Mouse (Mus musculus): ENCODE data around the gene Nt5dc2. TPM values are rescaled to one million over a fixed set of nuclear protein-coding genes. Genes with fewer than 3 reads are reported as not detected.

Nt5dc2 gene
- total RNA-seq, 1 experiment: 155 TPM

GRCm38 (mm10) chr14:31166827-31167226 lies 36.0 kb downstream of the Nt5dc2 start:
- DNase-seq (ENCODE audit: low read depth, low spot score): no peak
- Histone ChIP-seq H3K36me3 (ENCODE audit: control insufficient read depth, insufficient read depth, low read length, poor library complexity, severe bottlenecking) (peaks cover 11% of the 10 kb centered on the region), H3K4me1 (ENCODE audit: control insufficient read depth in 2 of 2, insufficient read depth in 2 of 2, low read length in 2 of 2, poor library complexity in 1 of 2) (peaks cover 0 to 10% of the 10 kb centered on the region in 2 experiments; a peak in 1 of 4 replicates), H3K9me3 (ENCODE audit: control insufficient read depth, insufficient read depth, low read depth, low read length) (no peaks in the 10 kb centered on the region), H3K27ac (ENCODE audit: insufficient read depth, low read depth, low read length, poor library complexity, severe bottlenecking) (no peak overlapping the region), H3K4me3 (ENCODE audit: insufficient read depth in 1 of 2, low read depth in 1 of 2, low read length in 2 of 2, poor library complexity in 1 of 2, severe bottlenecking in 1 of 2) (no peak overlapping the region), H3K9ac (ENCODE audit: insufficient read depth, low read depth, low read length, poor library complexity, severe bottlenecking) (no peak overlapping the region)
- in situ Hi-C loops (cut with MboI; ENCODE audit: low sequenced_read_pairs in 2 of 2, unreplicated experiment in 2 of 2): no loop called here
- TF ChIP-seq ZNF384 (IDR thresholded peaks at IDR 0.05; ENCODE audit: low read depth, low read length) (no peak), ZC3H11A (IDR thresholded peaks at IDR 0.05; ENCODE audit: borderline replicate concordance, low read depth, low read length) (no peak), CHD2 (IDR thresholded peaks at IDR 0.05; ENCODE audit: low read depth, low read length) (no peak), MAFK (IDR thresholded peaks at IDR 0.05; ENCODE audit: insufficient read depth, low read depth, low read length) (no peak), HCFC1 (IDR thresholded peaks at IDR 0.05; ENCODE audit: borderline replicate concordance, insufficient read depth, low read length) (no peak)

GRCm38 (mm10) chr14:31168425-31168824 lies 37.6 kb downstream of the Nt5dc2 start, which contains the start of gene Stab1:
Stab1 (minus strand) TSS chr14:31168641.
- Histone ChIP-seq H3K27ac (ENCODE audit: insufficient read depth, low read depth, low read length, poor library complexity, severe bottlenecking) (no peak within 1 kb of the TSS), H3K9me3 (ENCODE audit: control insufficient read depth, insufficient read depth, low read depth, low read length) (no peaks in the 10 kb centered on the region), H3K36me3 (ENCODE audit: control insufficient read depth, insufficient read depth, low read length, poor library complexity, severe bottlenecking) (peaks cover 27% of the 10 kb centered on the region), H3K4me1 (ENCODE audit: control insufficient read depth in 2 of 2, insufficient read depth in 2 of 2, low read length in 2 of 2, poor library complexity in 1 of 2) (peaks cover 0 to 7% of the 10 kb centered on the region in 2 experiments; a peak in 1 of 4 replicates), H3K4me3 (ENCODE audit: insufficient read depth in 1 of 2, low read depth in 1 of 2, low read length in 2 of 2, poor library complexity in 1 of 2, severe bottlenecking in 1 of 2) (no peak within 1 kb of the TSS), H3K9ac (ENCODE audit: insufficient read depth, low read depth, low read length, poor library complexity, severe bottlenecking) (no peak within 1 kb of the TSS)
- no peak for DNase-seq (ENCODE audit: low read depth, low spot score)
- in situ Hi-C loops (cut with MboI; ENCODE audit: low sequenced_read_pairs in 2 of 2, unreplicated experiment in 2 of 2): no loop called here
- TF ChIP-seq MAFK (IDR thresholded peaks at IDR 0.05; ENCODE audit: insufficient read depth, low read depth, low read length) (no peak), ZNF384 (IDR thresholded peaks at IDR 0.05; ENCODE audit: low read depth, low read length) (no peak), HCFC1 (IDR thresholded peaks at IDR 0.05; ENCODE audit: borderline replicate concordance, insufficient read depth, low read length) (no peak), CHD2 (IDR thresholded peaks at IDR 0.05; ENCODE audit: low read depth, low read length) (no peak), ZC3H11A (IDR thresholded peaks at IDR 0.05; ENCODE audit: borderline replicate concordance, low read depth, low read length) (no peak)

GRCm38 (mm10) chr14:31169508-31169907 lies 38.7 kb downstream of the Nt5dc2 start:
- peaks cover 38% of the 10 kb centered on the region for H3K36me3 ChIP-seq (ENCODE audit: control insufficient read depth, insufficient read depth, low read length, poor library complexity, severe bottlenecking)
- in situ Hi-C loops (cut with MboI; ENCODE audit: low sequenced_read_pairs in 2 of 2, unreplicated experiment in 2 of 2): no loop called here
- DNase-seq (ENCODE audit: low read depth, low spot score): no peak
- no peak overlapping the region for H3K9ac ChIP-seq (ENCODE audit: insufficient read depth, low read depth, low read length, poor library complexity, severe bottlenecking)
- H3K27ac ChIP-seq (ENCODE audit: insufficient read depth, low read depth, low read length, poor library complexity, severe bottlenecking): no peak overlapping the region
- TF ChIP-seq ZC3H11A (IDR thresholded peaks at IDR 0.05; ENCODE audit: borderline replicate concordance, low read depth, low read length) (no peak), CHD2 (IDR thresholded peaks at IDR 0.05; ENCODE audit: low read depth, low read length) (no peak), MAFK (IDR thresholded peaks at IDR 0.05; ENCODE audit: insufficient read depth, low read depth, low read length) (no peak)
- peaks cover 0 to 5% of the 10 kb centered on the region in 2 experiments; a peak in 1 of 4 replicates for H3K4me1 ChIP-seq (ENCODE audit: control insufficient read depth in 2 of 2, insufficient read depth in 2 of 2, low read length in 2 of 2, poor library complexity in 1 of 2)
- H3K4me3 ChIP-seq (ENCODE audit: insufficient read depth in 1 of 2, low read depth in 1 of 2, low read length in 2 of 2, poor library complexity in 1 of 2, severe bottlenecking in 1 of 2): no peak overlapping the region
- H3K9me3 ChIP-seq (ENCODE audit: control insufficient read depth, insufficient read depth, low read depth, low read length): no peaks in the 10 kb centered on the region

- in situ Hi-C loops (cut with MboI; ENCODE audit: low sequenced_read_pairs in 2 of 2, unreplicated experiment in 2 of 2): no loop called here
- TF ChIP-seq CHD2 (IDR thresholded peaks at IDR 0.05; ENCODE audit: low read depth, low read length) (no peak), MAFK (IDR thresholded peaks at IDR 0.05; ENCODE audit: insufficient read depth, low read depth, low read length) (no peak), HCFC1 (IDR thresholded peaks at IDR 0.05; ENCODE audit: borderline replicate concordance, insufficient read depth, low read length) (no peak), ZNF384 (IDR thresholded peaks at IDR 0.05; ENCODE audit: low read depth, low read length) (no peak), ZC3H11A (IDR thresholded peaks at IDR 0.05; ENCODE audit: borderline replicate concordance, low read depth, low read length) (no peak)
- Histone ChIP-seq H3K4me1 (ENCODE audit: control insufficient read depth in 2 of 2, insufficient read depth in 2 of 2, low read length in 2 of 2, poor library complexity in 1 of 2) (peaks cover 0 to 5% of the 10 kb centered on the region in 2 experiments; a peak in 1 of 4 replicates), H3K4me3 (ENCODE audit: insufficient read depth in 1 of 2, low read depth in 1 of 2, low read length in 2 of 2, poor library complexity in 1 of 2, severe bottlenecking in 1 of 2) (no peak overlapping the region), H3K9ac (ENCODE audit: insufficient read depth, low read depth, low read length, poor library complexity, severe bottlenecking) (no peak overlapping the region), H3K27ac (ENCODE audit: insufficient read depth, low read depth, low read length, poor library complexity, severe bottlenecking) (no peak overlapping the region), H3K9me3 (ENCODE audit: control insufficient read depth, insufficient read depth, low read depth, low read length) (no peaks in the 10 kb centered on the region), H3K36me3 (ENCODE audit: control insufficient read depth, insufficient read depth, low read length, poor library complexity, severe bottlenecking) (peaks cover 48% of the 10 kb centered on the region)
- DNase-seq (ENCODE audit: low read depth, low spot score): no peak
These were observed 40.1 kb downstream of the Nt5dc2 start for GRCm38 (mm10) chr14:31170963-31171362.

- H3K27ac ChIP-seq (ENCODE audit: insufficient read depth, low read depth, low read length, poor library complexity, severe bottlenecking): no peak overlapping the region
- no peak overlapping the region for H3K4me3 ChIP-seq (ENCODE audit: insufficient read depth in 1 of 2, low read depth in 1 of 2, low read length in 2 of 2, poor library complexity in 1 of 2, severe bottlenecking in 1 of 2)
- in situ Hi-C loops (cut with MboI; ENCODE audit: low sequenced_read_pairs in 2 of 2, unreplicated experiment in 2 of 2): no loop called here
- no peak overlapping the region for H3K9ac ChIP-seq (ENCODE audit: insufficient read depth, low read depth, low read length, poor library complexity, severe bottlenecking)
- no peaks in the 10 kb centered on the region for H3K9me3 ChIP-seq (ENCODE audit: control insufficient read depth, insufficient read depth, low read depth, low read length)
- peaks cover 53% of the 10 kb centered on the region for H3K36me3 ChIP-seq (ENCODE audit: control insufficient read depth, insufficient read depth, low read length, poor library complexity, severe bottlenecking)
- TF ChIP-seq MAFK (IDR thresholded peaks at IDR 0.05; ENCODE audit: insufficient read depth, low read depth, low read length) (no peak), ZC3H11A (IDR thresholded peaks at IDR 0.05; ENCODE audit: borderline replicate concordance, low read depth, low read length) (no peak), CHD2 (IDR thresholded peaks at IDR 0.05; ENCODE audit: low read depth, low read length) (no peak), HCFC1 (IDR thresholded peaks at IDR 0.05; ENCODE audit: borderline replicate concordance, insufficient read depth, low read length) (no peak), ZNF384 (IDR thresholded peaks at IDR 0.05; ENCODE audit: low read depth, low read length) (no peak)
- peaks cover 0 to 5% of the 10 kb centered on the region in 2 experiments; a peak in 1 of 4 replicates for H3K4me1 ChIP-seq (ENCODE audit: control insufficient read depth in 2 of 2, insufficient read depth in 2 of 2, low read length in 2 of 2, poor library complexity in 1 of 2)
- no peak for DNase-seq (ENCODE audit: low read depth, low spot score)
These were observed 40.5 kb downstream of the Nt5dc2 start for GRCm38 (mm10) chr14:31171386-31171785.
